In the genomic region with DNA sequence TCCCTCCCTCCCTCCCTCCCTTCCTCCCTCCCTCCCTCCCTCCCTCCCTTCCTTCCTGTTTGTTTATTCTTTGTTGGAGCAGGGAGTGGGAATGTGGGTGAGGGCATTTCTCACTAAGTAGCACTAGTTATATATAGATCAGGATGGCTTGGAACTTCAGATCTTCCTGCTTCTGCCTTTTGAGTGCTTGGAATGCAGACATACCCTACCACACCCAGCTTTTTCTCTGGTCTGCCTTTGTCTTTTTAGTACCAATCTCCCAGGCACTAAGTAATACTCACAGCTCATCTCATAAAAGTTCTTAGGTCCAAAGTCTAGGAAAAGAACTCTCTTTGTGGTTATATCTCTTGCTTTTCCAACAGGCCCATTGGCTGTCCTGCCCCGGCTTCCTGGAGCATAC, we compare ENCODE assay signal across 31 mouse cellular contexts. TPM values are rescaled to one million over a fixed set of nuclear protein-coding genes. Genes with fewer than 3 reads are reported as not detected.
"Had no signal": no experiment of that assay in that cellular context is flagged by ENCODE, and none has a peak within 500 bp of the region (broad histone marks: within the 10 kb centered on the region; RNA-seq: fewer than 3 reads in every experiment).

No protein-coding gene starts in this region.

- H3K9ac ChIP-seq: heart, embryonic 13.5 days; heart, embryonic 15.5 days; hindbrain, embryonic 13.5 days; hindbrain, embryonic 15.5 days; kidney, embryonic 15.5 days; limb, embryonic 13.5 days; limb, embryonic 15.5 days; liver, embryonic 13.5 days had no signal

- H3K4me2 ChIP-seq: heart, embryonic 11.5 days; heart, embryonic 13.5 days; heart, embryonic 15.5 days; hindbrain, embryonic 13.5 days; hindbrain, embryonic 15.5 days; kidney, embryonic 15.5 days; limb, embryonic 13.5 days; limb, embryonic 15.5 days; liver, embryonic 11.5 days; liver, embryonic 13.5 days had no signal

- H3K27ac ChIP-seq: gastrocnemius, adult 2 months; heart, adult 2 months; heart, embryonic 13.5 days; heart, embryonic 15.5 days; hindbrain, embryonic 13.5 days; hindbrain, embryonic 15.5 days; hindbrain, postnatal 0 days; kidney, embryonic 15.5 days; kidney, postnatal 0 days; limb, embryonic 13.5 days; limb, embryonic 15.5 days; liver, embryonic 13.5 days had no signal

- H3K9me3 ChIP-seq: heart, embryonic 13.5 days; heart, embryonic 15.5 days; hindbrain, embryonic 13.5 days; hindbrain, embryonic 15.5 days; kidney, embryonic 15.5 days; limb, embryonic 13.5 days; limb, embryonic 15.5 days; liver, embryonic 13.5 days had no signal

- DNase-seq: gastrocnemius, adult 2 months; gastrocnemius, postnatal 10 days; gastrocnemius, postnatal 25 days; heart, adult 2 months; heart, postnatal 14 days; heart, postnatal 36 days; kidney, adult 11 months; kidney, adult 2 months; kidney, adult 9 months; kidney, postnatal 14 days; layer of hippocampus, adult 9-11 months; layer of hippocampus, postnatal 36 days; left cerebral cortex, postnatal 4 days; liver, embryonic 13.5 days had no signal

- H3K4me3 ChIP-seq: gastrocnemius, adult 2 months; heart, adult 2 months; heart, embryonic 13.5 days; heart, embryonic 15.5 days; hindbrain, embryonic 13.5 days; hindbrain, embryonic 15.5 days; kidney, embryonic 15.5 days; limb, embryonic 13.5 days; limb, embryonic 15.5 days; liver, embryonic 13.5 days had no signal

- H3K36me3 ChIP-seq: heart, embryonic 13.5 days; heart, embryonic 15.5 days; hindbrain, embryonic 13.5 days; hindbrain, embryonic 15.5 days; kidney, embryonic 15.5 days; limb, embryonic 13.5 days; limb, embryonic 15.5 days; liver, embryonic 13.5 days had no signal

RNA-seq across cellular contexts. Expression of gene Foxl2, which starts 21.0 kb away (rescaled TPM):
- polyA plus RNA-seq: heart, adult 2 months; heart, embryonic 11.5 days; heart, embryonic 13.5 days; heart, embryonic 15.5 days; heart, postnatal 0 days; intestine, embryonic 14.5 days; kidney, adult 2 months; kidney, embryonic 15.5 days; kidney, postnatal 0 days; large intestine, adult 2 months; limb, embryonic 11.5 days; limb, embryonic 13.5 days; liver, embryonic 11.5 days; liver, embryonic 13.5 days had no signal

RNA-seq across cellular contexts. Expression of gene Gm1123, which starts 59.4 kb away (rescaled TPM):
- polyA plus RNA-seq: frontal cortex, adult 2 months; heart, adult 2 months; heart, embryonic 13.5 days; hindbrain, embryonic 11.5 days; limb, embryonic 11.5 days; limb, embryonic 13.5 days; limb, embryonic 15.5 days; liver, embryonic 11.5 days; liver, embryonic 13.5 days had no signal
